Mouse (Mus musculus) heart, adult 18-20 months (tissue): ENCODE results near the gene Gm10065. TPM values are rescaled to one million over a fixed set of nuclear protein-coding genes. Genes with fewer than 3 reads are reported as not detected.

ENCODE experiments used
- DNase-seq, 2 experiments: peaks; one replicate each; pipeline ENCODE4 v3.0.0; 2021 to 2022; ENCODE audit warnings: mixed read lengths in 1 of 2
- microRNA-seq, 2 experiments: library from miRNA; unstranded; fragments of <30 nt; microRNA quantifications; one replicate each; pipeline ENCODE4 v1.2.0; 2022
- total RNA-seq, 2 experiments: library from RNA; stranded (reverse); gene quantifications; 2 replicates each; pipeline ENCODE4 v1.2.3; 2021

Gene Gm10065
- total RNA-seq, 2 experiments from 2014 or later: not detected

- no peak for DNase-seq
These were observed 43.8 kb downstream of the Gm10065 start for GRCm38 (mm10) chr13:21435476-21435875.

Small RNA genes within 50 kb of the gene (microRNA-seq; reads per million reads assigned to microRNA genes)
- gene Mir1896: 0 reads per million in 2 experiments

Other genes starting within 250 kb of the Gm10065 start
- not detected for gene Gpx5, start 186.7 kb downstream of the Gm10065 start, total RNA-seq
- not detected for gene Gpx6, start 167.3 kb downstream of the Gm10065 start, total RNA-seq
- not detected for gene Olfr1367, start 132.5 kb downstream of the Gm10065 start, total RNA-seq
- gene Zscan12, start 116.6 kb downstream of the Gm10065 start, total RNA-seq: 1 to 10 TPM; 5.5 to 5.9 TPM
- 10 to 100 TPM; 28.5 to 31.4 TPM for gene Zkscan3, start 76.7 kb downstream of the Gm10065 start, total RNA-seq
- under 1 TPM; 0.35 to 0.54 TPM for gene Pgbd1, start 38.4 kb downstream of the Gm10065 start, total RNA-seq
- 10 to 100 TPM; 22.2 to 25.9 TPM for gene Zscan26, start 25.7 kb downstream of the Gm10065 start, total RNA-seq
- under 1 TPM; 0.44 to 0.52 TPM for gene Nkapl, start 10.9 kb downstream of the Gm10065 start, total RNA-seq
- 1 to 10 TPM in 1 of 2 experiments, under 1 TPM in 1; 0.79 to 1.3 TPM for gene Zkscan4, start 534 bp downstream of the Gm10065 start, total RNA-seq
- 10 to 100 TPM; 25.7 to 26.8 TPM for gene AK157302, start 15.8 kb upstream of the Gm10065 start, total RNA-seq
- 100 to 1,000 TPM; 222 to 251 TPM for gene Gm11273, start 22.0 kb upstream of the Gm10065 start, total RNA-seq
- 10 to 100 TPM in 1 of 2 experiments, 1 to 10 TPM in 1; 9.9 to 10.7 TPM for gene Zkscan8, start 51.7 kb upstream of the Gm10065 start, total RNA-seq
- gene Olfr1366, start 63.4 kb upstream of the Gm10065 start, total RNA-seq: not detected
- gene Olfr1535, start 80.5 kb upstream of the Gm10065 start, total RNA-seq: not detected
- gene Olfr1364, start 102.3 kb upstream of the Gm10065 start, total RNA-seq: not detected
- gene Olfr1362, start 134.6 kb upstream of the Gm10065 start, total RNA-seq: not detected
- gene Olfr11, start 163.1 kb upstream of the Gm10065 start, total RNA-seq: not detected
- gene Olfr1361, start 183.9 kb upstream of the Gm10065 start, total RNA-seq: not detected
- not detected for gene Olfr1360, start 198.0 kb upstream of the Gm10065 start, total RNA-seq
- gene Olfr1359, start 218.7 kb upstream of the Gm10065 start, total RNA-seq: not detected
- 10 to 100 TPM in 1 of 2 experiments, 1 to 10 TPM in 1; 7.7 to 11.5 TPM for gene Hist1h2bl, start 236.7 kb upstream of the Gm10065 start, total RNA-seq
- 10 to 100 TPM in 1 of 2 experiments, 1 to 10 TPM in 1; 4.0 to 15.4 TPM for gene Hist1h2ai, start 237.0 kb upstream of the Gm10065 start, total RNA-seq
- 10 to 100 TPM; 11.0 to 14.3 TPM for gene Hist1h3h, start 238.2 kb upstream of the Gm10065 start, total RNA-seq
- gene Hist1h2bm, start 242.6 kb upstream of the Gm10065 start, total RNA-seq: 1 to 10 TPM; 2.0 to 3.6 TPM